Mouse (Mus musculus): ENCODE data around the gene Syce3. TPM values are rescaled to one million over a fixed set of nuclear protein-coding genes. Genes with fewer than 3 reads are reported as not detected.
A peak's percentile ranks its signal among the peaks of the same experiment; 100 is the strongest.
"Not testable (repeated sequence)": the region's sequence is repeated elsewhere in the genome, so short reads cannot be mapped to it uniquely, and the experiment has no call there.

The Syce3 gene
- not detected for polyA plus RNA-seq (2017; shearing (Covaris generic))

DNA sequence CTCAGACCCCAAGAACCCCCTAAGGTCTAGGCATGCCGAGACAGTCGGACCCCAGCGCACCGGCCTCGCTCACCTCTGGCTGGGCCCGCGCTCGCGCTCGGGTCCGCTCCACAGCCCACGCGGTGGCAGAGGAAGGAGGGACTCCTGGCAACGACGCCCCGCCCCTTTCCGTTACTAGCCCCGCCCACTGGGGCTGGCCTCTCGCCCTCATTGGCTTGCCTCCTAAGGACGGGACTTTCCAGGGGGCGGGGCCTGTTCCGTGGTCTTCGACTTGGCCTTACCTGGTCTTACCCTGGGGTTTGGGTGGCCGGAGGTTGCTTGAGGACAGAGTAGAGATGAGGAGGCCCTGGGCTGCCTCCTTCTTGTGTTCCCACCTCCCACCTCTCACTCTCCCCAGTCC is at the start of gene Syce3:
Gene Syce3 (minus strand): TSS at position 386 of the 400 bp plus-strand sequence.
- no peak for ATAC-seq

DNA sequence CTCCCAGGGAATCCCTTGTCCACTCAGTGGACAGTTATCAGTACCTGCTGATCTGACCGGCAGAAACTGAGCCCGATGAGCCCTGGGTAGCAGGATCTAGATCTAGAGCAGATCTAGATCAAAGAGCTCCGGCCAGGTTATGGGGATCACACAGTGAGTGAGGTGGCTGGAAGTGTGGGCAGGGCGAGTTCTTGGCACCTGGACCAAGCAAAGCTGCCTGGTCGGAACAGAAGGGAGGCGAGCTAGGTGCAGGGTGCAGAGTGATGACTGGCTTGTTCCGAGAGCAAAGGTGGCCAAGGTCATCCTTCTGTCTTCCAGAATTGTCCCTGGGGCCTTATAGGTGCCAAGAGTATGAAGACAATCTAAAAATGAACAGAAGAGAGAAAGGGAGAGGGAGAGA is 49.5 kb upstream of the Syce3 start:
- no peak for ATAC-seq

- no peak for ATAC-seq
Observed at GRCm38 (mm10) chr15:89458942-89459341, 48.6 kb upstream of the Syce3 start.

DNA sequence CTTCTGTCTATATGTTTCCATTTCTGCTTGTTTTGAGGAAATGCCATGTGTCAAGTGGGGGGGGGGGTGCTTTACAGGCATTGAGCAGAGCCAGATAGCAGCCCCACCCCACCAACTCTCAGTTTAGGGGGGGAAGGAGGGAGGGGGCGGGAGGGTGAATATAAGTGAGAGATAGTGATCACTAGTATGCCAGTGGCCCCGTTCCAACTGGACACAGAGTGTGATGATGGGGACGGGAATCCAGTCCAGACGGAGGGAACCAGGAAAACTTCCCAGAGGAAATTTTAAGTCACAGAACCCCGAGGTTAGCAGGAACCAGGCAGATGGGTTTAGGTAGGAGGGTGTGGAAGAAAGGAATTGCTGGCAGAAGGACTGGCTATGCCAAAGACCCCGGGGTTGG is 45.3 kb upstream of the Syce3 start:
- no peak for ATAC-seq

DNA sequence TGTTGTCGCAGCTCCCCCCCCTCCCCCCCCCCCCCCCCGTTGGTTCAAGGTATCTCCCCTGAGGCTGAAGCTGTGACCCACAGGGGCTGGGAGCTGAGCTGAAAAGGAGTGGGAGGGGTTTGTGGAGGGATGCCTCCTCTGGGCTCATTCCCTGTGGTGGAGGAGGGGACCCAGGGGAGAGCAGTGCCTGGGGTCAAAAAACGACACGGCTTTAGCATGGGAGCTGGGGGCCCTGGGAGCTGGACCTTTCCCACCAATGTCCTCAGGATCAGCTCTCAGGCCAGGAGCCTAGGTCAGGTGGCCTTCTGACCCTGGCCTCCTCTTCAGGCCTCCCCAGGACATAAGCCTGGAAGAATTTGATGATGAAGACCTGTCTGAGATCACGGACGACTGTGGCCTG is 44.6 kb upstream of the Syce3 start:
- no peak for ATAC-seq

DNA sequence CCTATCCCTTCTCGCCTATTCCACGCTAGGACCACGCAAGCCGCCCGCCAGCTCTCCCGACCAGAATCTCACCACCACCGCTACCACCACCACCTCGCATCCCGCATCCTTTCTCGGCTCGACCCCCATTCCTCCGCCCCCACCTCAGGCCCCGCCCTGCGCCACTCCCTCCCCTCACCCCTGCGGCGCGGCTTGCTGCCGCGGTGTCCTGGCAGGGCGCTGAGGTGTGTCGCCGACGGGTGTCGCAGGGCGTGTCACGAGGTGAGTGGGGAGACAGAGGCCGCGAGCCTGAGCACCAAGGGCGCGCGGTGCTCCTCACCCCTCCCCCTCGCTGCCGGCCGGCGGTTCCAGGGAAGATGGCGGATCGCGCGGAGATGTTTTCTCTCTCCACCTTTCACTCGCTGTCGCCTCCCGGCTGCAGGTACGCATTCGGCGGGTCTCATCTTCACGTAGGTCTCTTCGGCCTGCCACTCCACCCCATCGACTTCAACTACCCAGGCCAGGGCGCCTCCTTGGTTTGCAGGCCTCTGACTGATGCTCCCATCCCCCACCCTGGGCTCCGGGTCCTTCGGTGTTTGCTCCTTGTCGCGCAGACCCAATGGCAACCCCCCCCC is 43.7 kb upstream of the Syce3 start, which contains the start of gene Mapk8ip2:
Gene Mapk8ip2 (plus strand): TSS at position 49 of the 614 bp plus-strand sequence.
- ATAC-seq, result no peak

- ATAC-seq, result no peak
Observed at GRCm38 (mm10) chr15:89452906-89453864, 42.9 kb upstream of the Syce3 start.

DNA sequence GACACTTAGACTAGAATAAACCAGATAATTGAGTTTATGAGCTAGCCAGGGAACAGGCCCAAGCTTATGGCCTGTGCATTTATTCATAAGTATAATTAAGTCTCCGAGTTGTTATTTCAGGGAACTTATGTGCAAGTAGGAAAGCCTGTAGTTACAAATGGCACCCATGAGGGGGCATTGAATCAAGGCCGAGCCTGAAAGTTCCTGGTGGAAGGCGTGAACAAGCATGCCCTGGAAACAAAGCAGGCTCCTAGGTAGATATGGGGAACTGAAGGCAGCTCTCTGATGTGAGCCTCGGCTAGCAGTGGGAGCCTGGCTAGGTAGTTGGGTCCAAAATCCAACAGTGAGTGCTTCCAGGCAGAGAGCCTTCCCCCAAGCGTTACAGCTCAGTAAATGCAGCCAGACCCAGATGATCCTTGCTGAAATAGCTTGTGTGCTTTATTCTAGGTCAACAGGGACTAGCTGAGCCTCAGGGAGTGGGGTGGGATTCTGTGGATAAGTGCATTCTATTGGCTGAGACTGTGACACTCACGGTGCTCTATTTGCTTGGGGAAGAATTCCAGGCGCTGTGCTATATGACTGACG is 32.3 kb upstream of the Syce3 start:
- ATAC-seq, result no peak

- ATAC-seq, result no peak
Observed at GRCm38 (mm10) chr15:89435878-89436277, 25.6 kb upstream of the Syce3 start.

GRCm38 (mm10) chr15:89434136-89434535 is 23.8 kb upstream of the Syce3 start:
- ATAC-seq, result no peak

DNA sequence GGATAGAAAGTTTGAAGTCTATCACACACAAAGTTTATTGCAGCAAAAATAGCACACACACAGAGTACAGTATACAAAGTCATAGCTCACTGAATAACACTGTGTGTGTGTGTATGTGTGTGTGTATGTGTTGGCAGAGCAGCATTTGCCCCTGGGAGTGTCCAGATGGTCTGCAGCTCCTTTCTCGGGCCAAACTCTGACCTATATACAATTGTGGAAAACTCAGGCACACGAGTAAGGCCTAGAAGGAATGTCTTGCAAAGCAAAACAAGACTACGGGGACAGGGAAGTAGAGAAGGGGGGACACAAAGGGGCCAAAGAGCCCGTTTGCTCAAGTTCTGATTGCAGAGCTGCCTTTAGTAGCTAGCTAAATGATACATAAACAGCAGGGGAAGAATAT is 22.6 kb upstream of the Syce3 start:
- ATAC-seq, result no peak

- ATAC-seq, result no peak
Observed at GRCm38 (mm10) chr15:89431806-89432205, 21.5 kb upstream of the Syce3 start.

DNA sequence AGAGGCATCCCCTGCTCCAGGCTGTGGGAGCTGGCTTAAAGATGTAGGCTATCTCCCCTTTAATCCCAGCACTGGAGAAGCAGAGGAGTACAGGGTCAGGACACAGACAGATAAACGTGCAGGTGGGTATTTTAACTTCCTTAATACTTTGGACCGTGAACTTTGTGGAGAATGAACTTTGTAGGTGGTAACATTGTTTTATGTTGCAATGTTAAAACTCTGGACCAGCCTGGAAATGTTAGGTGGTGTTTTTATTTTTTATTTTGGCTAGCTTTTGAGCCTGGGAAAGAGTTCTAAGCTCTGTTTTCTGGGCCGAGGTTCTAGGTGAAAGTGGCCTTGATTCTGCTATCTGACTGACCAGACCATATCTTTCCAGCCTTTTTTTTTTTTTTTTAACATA is 21.0 kb upstream of the Syce3 start:
- no peak for ATAC-seq

DNA sequence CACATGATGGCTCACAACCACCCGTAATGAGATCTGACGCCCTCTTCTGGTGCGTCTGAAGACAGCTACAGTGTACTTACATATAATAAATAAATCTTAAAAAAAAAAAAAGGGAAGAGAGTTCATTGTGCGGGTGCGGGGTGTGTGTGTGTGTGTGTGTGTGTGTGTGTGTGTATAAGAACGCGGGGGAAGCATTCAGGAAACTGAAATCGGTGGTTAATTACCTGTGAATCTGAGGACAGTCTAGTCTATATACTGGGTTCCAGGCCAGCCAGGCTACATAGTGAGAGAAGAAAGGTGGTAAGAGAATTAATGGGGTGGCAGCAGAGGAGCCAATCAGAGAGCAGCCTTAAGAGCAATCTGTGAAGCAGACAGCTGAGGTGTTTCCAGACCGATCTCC is 20.5 kb upstream of the Syce3 start:
- not testable (repeated sequence) for ATAC-seq

- no peak for ATAC-seq
Observed at GRCm38 (mm10) chr15:89430341-89430740, 20.0 kb upstream of the Syce3 start.

GRCm38 (mm10) chr15:89429352-89430221 is 19.3 kb upstream of the Syce3 start, which contains the start of the genes C730034F03Rik, Gm44502 and Chkb:
Gene C730034F03Rik, plus strand, starts transcription at chr15:89429589.
Gene Gm44502, minus strand, starts transcription at chr15:89429696.
Gene Chkb, minus strand, starts transcription at chr15:89429908.
- ATAC-seq, result peak; percentile 92

DNA sequence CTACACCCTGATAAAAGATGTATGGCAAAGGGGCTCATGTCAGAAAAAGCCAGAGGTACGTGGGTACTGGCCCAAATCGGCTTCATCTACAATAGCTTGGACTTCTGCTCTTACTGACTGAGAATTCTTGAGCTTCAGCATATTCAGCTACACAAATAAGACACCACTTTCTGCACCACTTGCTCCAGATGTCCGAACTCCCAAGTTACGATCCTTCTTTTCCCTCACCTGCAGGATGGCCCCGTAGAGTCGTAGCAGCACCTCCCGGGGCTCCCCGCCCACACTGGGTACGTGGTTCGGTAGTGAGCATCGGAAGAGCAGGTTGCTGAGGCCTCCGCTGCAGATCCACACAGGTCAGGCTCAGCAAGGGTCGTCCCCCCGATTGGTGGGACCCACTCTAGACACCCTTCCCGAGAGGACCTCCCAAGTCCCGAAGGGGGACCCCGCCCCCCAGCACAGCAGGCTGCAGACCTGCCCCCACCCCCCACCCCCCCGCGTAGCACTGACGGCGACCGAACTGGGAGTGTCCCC is 18.6 kb upstream of the Syce3 start:
- peak; percentile 1 for ATAC-seq

DNA sequence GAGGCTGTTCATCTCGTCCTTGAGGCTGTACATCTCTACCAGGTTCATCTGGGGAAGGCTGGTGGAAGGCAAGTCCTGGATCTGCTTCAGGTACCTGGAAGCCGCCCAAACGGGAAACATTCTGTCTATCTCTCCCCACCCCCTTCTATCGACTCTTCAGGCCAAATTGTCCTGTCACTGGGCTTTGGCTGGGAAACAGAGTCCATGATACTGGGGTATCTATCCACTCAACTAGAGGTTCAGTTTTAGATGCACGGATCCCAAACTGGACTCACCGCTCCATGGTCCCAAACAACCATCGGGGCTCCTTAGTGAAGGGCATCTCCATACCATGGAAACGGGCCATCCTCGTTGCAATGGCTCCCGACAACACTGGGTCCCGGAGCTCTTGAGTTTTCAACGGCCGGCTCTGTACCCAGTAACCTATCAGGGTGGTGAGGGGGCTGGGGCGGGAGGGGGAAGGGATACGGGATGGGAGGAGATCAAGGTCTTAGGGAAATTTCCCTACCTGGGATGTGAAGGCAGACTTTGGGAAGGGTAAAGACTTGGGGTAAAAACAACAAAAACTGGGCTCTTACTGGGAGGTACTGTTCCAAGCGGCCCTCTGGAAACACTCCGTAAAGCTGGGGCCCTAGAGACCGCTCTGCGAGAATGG is 18.0 kb upstream of the Syce3 start:
- ATAC-seq, result no peak

- ATAC-seq, result no peak
Observed at GRCm38 (mm10) chr15:89426716-89427115, 16.4 kb upstream of the Syce3 start.

DNA sequence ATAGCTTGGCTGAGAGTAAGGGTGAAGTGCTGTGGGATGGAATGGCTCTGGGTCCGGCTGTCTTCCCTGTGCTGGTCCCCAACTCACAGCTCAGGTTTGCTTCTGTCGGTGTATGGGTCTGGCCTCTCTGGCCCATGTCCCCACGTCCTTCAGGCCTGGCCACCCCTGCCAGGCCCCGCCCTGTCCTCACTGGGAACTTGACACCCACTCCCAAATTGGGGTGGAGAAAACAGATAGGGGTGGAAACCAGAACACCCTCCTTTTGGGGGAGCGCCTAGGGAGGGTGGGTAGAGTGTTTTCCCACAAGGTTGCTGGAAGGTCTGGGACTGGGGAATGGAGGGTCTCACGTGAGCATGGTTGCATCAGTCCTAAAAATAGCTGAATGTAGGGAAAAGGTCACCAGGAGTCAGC is 15.4 kb upstream of the Syce3 start, which contains the start of gene Cpt1b:
Gene Cpt1b (minus strand): TSS at position 153 of the 411 bp plus-strand sequence.
- no peak for ATAC-seq

DNA sequence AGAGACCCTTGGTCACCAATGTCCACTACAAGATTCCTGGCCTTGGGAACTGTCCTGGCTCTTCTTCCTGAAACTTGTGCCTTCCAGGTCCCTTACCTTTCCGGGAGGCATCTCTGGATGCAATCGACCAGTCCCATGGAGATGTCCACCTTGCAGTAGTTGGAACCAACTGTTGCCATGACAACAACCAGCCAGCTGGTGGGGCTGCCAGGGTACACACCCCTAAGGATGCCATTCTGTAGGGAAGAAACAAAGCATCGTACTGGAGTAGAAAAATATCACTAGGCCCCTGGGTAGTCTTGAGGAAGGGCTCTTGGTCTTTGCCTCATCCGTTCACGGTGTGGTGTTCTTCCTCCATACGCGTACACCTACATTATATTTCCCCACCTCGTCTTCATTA is 14.3 kb upstream of the Syce3 start:
- ATAC-seq, result no peak
